Mouse (Mus musculus): ENCODE results near the gene Thsd1. TPM values are rescaled to one million over a fixed set of nuclear protein-coding genes. Genes with fewer than 3 reads are reported as not detected.

The Thsd1 gene
- total RNA-seq (2017): 12.0 and 17.0 TPM in 2 replicates

DNA sequence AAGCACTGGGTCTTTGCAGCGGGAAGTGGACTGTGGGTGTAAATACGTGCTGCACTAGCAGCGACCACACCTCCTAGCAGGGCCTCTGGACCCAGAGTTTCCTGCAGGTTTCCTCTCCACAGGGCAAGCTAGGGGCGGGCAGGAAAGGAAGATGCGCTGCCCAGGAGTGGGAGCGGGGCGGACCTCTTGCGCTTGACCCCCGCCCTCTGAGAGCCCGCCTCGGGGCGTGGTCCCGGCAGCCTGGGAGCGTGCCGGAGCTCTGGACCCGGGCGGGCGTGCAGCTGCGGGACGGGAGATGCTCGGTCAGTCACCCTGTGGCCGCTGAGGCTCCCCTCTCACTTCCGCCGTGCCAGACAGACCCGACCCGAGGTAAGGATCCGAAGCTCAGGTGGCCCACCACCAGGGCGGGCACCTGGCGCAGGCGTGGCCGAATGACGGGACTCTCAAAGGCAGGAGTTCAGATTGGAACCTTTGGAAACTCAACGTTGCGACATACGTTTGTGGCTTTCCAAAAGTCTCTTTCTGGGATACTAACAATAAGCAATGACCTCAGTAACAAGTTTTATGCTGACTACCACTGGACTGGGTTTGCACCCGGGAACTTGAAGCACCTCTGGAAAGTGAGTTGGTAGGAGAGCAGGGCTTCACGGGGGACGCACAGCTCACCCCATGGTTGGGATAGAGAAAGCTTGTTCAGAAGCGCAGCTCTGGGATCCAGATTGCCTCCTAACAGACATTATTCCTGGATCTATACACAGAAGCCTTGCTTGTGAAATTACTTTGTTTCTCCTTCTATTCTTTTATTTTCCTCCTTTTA lies at the start of gene Thsd1:
Gene Thsd1 (plus strand): TSS at position 253 of the 817 bp plus-strand sequence.
- peak; percentile 68 to 71 for ATAC-seq (replicated peaks in 1 of 2; ENCODE audit: insufficient read depth in 1 of 2, low FRiP score in 2 of 2, low TSS enrichment in 1 of 2, low read depth in 1 of 2, poor library complexity in 2 of 2, severe bottlenecking in 2 of 2)

DNA sequence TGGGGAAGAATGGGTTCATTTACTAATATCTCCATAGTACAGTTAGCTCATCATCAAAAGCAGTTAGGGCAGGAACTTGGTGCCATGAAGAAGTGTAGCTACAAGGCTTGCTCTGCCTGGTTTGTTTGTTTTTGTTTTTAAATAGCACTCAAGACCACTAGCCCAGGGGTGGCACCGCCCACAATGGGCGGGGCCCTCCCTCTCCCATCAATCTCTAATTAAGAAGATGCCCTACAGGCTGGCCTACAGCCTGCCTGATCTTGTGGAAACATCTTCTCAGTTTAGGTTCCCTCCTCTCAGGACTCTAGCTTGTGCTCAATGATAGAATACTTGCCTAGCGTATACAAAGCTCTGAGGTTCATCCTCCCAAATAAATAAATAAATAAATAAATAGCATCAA lies 42.2 kb upstream of the Thsd1 start:
- ATAC-seq (replicated peaks in 1 of 2; ENCODE audit: insufficient read depth in 1 of 2, low FRiP score in 2 of 2, low TSS enrichment in 1 of 2, low read depth in 1 of 2, poor library complexity in 2 of 2, severe bottlenecking in 2 of 2): peak; percentile 43 to 60; a peak in 3 of 4 replicates

DNA sequence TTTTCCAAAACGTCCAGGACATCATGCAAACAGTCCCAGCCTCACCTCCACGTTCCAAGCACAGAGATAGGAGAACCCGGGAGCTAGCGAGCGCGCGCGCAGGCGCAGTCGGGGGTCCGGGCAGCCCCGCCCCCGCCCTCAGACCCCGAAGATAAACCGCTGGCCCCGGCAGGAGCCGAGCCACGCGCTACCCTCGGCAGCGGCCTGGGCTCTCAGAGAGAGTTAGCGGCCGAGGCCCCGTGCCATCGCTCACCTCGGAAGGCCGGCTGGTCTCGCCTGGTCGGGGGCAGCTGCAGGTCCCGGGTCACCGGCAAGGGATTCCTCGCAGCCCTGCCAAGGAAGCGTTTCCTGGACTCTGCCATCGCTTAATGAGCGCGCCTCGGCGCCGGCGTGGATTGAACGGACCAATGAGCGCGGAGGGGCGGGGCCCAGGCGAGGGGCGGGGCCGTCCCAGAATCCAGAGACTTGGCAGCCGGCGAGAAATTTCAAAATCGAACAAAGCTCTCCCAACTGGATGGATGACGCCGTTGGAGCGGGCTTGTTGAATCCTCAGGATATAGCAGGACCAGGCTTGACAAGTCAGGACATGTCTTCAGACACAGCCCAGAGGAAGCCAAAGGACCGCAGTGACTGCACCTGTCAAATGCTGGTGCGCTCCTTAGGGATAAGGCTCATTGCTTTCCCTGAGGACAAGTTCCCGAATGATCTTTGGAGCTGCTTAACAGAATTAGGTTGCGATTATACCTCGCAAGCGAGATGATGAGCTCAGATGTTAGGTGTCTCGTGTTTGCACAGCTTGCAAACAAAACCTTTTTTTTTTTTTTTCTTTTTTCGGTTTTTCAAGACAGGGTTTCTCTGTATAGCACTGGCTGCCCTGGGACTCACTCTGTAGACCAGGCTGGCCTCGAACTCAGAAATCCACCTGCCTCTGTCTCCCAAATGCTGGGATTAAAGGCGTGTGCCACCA lies 41.4 kb upstream of the Thsd1 start, which contains the start of gene Ckap2:
Gene Ckap2 (minus strand): TSS at position 389 of the 967 bp plus-strand sequence.
- ATAC-seq (replicated peaks in 1 of 2; ENCODE audit: insufficient read depth in 1 of 2, low FRiP score in 2 of 2, low TSS enrichment in 1 of 2, low read depth in 1 of 2, poor library complexity in 2 of 2, severe bottlenecking in 2 of 2): peak; percentile 88 to 94

DNA sequence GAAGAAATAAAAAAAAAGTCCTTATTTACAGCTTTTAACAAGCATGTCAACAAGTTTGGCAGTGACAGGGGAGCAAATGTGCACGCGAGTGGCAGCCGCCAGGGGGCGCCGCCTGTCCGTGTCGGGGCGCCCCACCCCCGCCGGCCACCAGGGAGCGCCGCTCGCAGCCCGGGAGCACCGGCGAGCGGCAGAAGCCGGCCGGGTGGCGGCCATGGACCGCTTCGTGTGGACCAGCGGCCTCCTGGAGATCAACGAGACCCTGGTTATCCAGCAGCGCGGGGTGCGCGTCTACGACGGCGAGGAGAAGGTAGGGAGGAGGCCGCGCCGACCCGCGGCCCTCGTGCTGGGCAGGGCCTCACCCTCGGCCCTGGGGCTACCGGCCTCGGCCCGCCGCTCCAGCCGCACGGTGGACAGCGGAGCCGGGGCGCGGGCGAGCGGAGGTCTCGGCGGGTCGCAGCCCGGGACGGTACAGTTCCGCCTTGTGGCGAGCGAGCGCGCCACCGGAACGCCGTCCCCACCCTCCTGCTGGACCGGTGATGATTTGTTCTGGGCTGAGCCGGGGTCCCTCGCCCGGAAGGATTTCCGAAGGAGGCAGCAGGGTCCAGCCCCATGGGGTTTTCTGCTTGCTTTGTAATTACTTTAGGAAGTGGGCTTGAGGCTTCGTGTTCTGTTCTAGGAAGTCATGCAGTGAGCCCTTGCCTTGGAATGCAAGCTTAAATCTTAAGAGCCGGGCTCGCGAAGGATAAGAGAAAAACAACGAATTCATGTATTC lies 34.3 kb upstream of the Thsd1 start, which contains the start of gene Vps36:
Gene Vps36 (plus strand): TSS at position 150 of the 772 bp plus-strand sequence.
- peak; percentile 82 to 90 for ATAC-seq (replicated peaks in 1 of 2; ENCODE audit: insufficient read depth in 1 of 2, low FRiP score in 2 of 2, low TSS enrichment in 1 of 2, low read depth in 1 of 2, poor library complexity in 2 of 2, severe bottlenecking in 2 of 2)

DNA sequence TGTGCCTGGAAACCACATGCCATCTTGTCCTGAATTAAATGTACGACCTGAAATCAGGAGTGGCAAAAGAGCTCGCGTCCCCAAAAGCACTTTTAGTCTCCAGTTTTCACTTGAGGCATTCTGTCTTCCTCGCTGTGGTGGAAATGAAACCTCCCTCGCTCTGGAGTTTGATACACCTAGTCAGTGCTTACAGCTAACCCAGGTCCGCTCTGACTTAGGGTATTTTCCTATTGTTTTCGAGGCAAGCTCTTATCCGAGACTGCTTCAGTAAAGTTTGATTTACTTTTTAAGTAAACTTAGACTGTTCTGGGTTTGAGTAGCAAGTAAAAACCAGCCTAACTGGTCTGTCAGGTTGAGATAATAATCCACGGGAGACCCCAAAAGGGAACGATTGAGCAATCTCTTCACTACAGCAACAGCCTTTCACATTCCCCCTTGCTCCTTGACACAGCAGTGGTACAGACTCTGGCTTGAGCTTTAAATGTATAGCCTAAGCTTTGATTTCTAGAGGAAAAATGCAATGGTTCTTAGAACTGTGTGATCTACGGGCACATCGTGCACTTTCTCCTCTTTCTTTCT lies 33.6 kb upstream of the Thsd1 start:
- ATAC-seq (replicated peaks in 1 of 2; ENCODE audit: insufficient read depth in 1 of 2, low FRiP score in 2 of 2, low TSS enrichment in 1 of 2, low read depth in 1 of 2, poor library complexity in 2 of 2, severe bottlenecking in 2 of 2): peak; percentile 46 to 55; a peak in 3 of 4 replicates

DNA sequence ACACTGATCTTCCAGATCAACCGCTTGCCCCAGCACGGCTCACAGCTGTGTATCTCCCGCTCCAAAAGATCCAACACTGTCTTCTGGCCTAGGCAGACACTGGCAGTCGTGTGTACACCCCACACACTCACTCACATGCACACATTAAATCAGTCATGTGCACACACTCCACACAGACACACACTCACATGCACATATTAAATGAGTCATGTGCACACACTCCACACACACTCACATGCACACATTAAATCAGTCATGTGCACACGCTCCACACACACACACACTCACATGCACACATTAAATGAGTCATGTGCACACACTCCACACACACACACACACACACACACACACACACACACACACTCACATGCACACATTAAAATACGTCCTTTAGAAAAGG lies 29.2 kb upstream of the Thsd1 start:
- ATAC-seq (replicated peaks in 1 of 2; ENCODE audit: insufficient read depth in 1 of 2, low FRiP score in 2 of 2, low TSS enrichment in 1 of 2, low read depth in 1 of 2, poor library complexity in 2 of 2, severe bottlenecking in 2 of 2): no peak

DNA sequence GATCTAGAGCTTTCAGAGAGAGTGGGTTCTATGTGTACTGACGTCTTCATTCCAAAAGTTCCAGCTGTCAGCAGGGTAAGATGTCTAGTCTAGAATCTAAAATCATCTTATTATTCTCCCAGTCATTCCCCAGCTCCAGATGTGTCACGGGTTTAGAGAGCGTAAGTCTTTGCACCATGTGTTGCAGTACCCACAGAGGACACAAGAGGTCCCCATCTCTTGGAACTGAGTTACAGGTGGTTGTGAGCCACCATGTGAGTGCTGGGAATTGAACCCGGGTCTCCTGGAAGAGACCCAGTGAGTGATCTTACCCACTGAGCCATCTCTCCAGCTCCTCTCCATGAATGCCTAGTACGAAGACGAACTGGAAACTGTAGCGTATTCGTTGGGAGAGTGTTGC lies 27.6 kb upstream of the Thsd1 start:
- ATAC-seq (replicated peaks in 1 of 2; ENCODE audit: insufficient read depth in 1 of 2, low FRiP score in 2 of 2, low TSS enrichment in 1 of 2, low read depth in 1 of 2, poor library complexity in 2 of 2, severe bottlenecking in 2 of 2): no peak

DNA sequence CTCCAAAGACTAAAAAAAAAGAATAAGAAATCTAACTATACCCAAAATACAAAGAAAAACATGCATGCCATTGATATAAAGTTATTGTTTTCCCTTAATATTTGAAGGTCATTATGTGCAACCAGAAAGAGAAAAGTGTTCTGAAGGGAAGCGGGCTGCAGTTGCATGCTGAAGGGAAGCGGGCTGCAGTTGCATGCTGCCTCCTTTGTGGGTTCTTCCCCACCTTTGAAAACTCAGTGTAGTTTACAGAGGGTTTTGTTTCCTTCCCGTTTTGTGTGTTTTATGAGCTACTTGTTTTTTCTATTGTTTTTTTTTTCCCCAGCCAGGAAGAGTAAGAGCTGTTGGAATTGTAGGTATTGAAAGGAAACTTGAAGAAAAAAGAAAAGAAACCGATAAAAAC lies 19.6 kb upstream of the Thsd1 start:
- ATAC-seq (replicated peaks in 1 of 2; ENCODE audit: insufficient read depth in 1 of 2, low FRiP score in 2 of 2, low TSS enrichment in 1 of 2, low read depth in 1 of 2, poor library complexity in 2 of 2, severe bottlenecking in 2 of 2): peak; percentile 69 to 77

DNA sequence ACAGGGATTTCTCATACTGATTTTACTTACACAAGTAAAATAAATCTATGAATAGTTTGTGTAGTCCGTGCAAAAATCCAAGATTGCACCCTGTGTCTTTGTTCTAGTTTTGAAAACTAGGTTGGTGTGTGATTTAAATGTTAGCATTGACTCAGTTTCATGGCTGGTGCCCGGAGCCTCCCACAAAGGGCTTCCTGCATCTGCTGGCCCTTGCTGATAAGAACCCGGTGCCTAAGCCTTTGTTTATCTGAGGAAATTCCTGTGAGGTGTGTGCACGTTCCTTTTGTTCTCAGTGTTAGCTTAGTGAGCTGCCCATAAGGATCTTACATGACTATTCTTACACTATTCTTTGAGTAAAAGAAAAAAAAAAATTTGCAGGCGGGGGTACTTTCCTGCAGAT lies 18.1 kb upstream of the Thsd1 start:
- ATAC-seq (replicated peaks in 1 of 2; ENCODE audit: insufficient read depth in 1 of 2, low FRiP score in 2 of 2, low TSS enrichment in 1 of 2, low read depth in 1 of 2, poor library complexity in 2 of 2, severe bottlenecking in 2 of 2): peak; percentile 88 to 94

DNA sequence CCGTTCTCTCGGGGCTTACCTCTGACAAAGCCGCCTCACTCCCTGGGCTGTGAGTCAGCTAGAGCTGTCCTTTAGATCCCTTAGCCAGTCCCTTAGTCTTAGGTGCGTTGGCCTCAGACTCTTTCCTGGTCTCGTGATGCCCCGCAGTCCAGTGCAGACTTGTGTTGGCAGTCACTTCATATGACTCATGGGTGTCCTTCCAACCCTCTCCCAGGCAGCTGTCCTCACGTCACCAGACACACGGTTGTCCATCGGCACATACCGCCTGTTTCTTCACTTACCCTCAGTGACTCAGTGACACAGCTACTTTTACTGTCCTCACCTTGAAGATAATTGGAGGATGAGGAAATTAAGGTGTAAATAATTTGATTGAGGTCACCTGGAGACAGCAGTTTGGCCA lies 12.3 kb upstream of the Thsd1 start:
- no peak for ATAC-seq (replicated peaks in 1 of 2; ENCODE audit: insufficient read depth in 1 of 2, low FRiP score in 2 of 2, low TSS enrichment in 1 of 2, low read depth in 1 of 2, poor library complexity in 2 of 2, severe bottlenecking in 2 of 2)

DNA sequence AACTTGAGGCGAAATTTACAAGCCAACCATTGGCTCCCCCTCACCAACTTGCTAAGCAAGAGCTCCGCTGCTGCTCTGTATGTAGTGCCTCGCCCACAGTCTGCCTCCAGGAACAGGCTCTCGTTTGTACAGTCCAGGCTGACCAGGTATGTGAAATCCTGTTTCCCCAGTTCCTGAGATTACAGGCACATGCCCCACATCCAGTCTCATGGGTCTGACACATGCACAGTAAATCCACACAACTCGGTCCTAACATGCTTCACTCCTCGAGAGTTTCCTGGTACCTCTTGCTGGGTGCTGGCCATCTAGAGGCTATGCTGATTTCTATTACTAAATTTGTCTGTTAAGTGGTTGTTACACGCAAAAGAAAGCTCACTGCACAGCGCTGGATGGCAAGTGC lies 752 bp upstream of the Thsd1 start:
- no peak for ATAC-seq (replicated peaks in 1 of 2; ENCODE audit: insufficient read depth in 1 of 2, low FRiP score in 2 of 2, low TSS enrichment in 1 of 2, low read depth in 1 of 2, poor library complexity in 2 of 2, severe bottlenecking in 2 of 2)

DNA sequence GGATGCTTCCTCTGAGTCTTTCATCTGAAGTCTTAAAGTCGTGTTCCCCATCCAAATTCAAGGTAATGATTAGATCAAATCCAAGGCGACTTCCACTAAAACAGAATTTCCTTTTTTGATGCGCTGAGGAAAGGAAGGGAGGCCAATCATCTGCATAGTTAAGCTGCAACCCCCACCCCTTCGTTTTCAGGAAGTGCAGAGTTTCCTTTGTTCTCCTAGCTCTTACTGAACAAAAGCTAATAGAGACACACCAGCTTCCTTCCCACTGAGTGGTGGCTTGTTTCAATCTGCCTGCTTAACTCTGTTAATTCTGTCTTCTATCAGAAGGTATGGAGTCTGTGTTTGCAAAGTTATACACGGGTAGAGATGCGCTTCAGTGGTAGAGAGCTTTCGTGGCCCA lies 1.5 kb downstream of the Thsd1 start:
- ATAC-seq (replicated peaks in 1 of 2; ENCODE audit: insufficient read depth in 1 of 2, low FRiP score in 2 of 2, low TSS enrichment in 1 of 2, low read depth in 1 of 2, poor library complexity in 2 of 2, severe bottlenecking in 2 of 2): peak; percentile 66 to 77; a peak in 3 of 4 replicates

DNA sequence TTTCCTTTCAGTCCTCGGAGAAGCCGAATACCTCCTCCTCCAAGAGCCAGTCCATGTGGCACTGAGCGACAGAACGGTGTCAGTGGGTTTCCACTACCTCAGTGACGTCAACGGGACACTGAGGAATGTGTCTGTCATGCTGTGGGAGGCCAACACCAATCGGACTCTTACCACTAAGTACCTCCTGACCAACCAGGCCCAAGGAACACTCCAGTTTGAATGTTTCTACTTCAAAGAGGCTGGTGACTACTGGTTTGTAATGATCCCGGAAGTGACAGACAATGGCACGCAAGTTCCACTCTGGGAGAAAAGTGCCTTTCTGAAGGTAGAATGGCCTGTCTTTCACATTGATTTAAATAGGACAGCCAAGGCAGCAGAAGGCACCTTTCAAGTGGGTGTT lies 15.9 kb downstream of the Thsd1 start:
- ATAC-seq (replicated peaks in 1 of 2; ENCODE audit: insufficient read depth in 1 of 2, low FRiP score in 2 of 2, low TSS enrichment in 1 of 2, low read depth in 1 of 2, poor library complexity in 2 of 2, severe bottlenecking in 2 of 2): no peak

DNA sequence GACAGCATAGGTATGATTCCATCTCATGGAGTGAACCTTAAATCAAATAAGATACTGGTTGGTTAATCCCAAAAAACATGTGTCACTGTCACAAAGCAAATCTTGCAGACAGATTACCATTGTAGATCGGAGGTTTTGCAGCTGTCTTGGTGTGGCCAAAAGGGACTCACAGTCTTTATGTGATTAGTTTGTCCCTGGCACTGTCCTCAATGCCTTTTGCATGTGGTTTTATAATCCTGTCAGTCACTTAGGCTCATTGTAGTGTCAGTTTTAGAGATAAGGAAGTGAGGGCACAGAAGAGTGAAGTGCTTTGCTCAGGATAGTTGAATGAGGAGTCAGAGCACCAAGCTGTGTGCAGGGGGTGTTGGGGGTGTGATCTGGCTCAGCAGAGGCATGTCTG lies 18.6 kb downstream of the Thsd1 start:
- ATAC-seq (replicated peaks in 1 of 2; ENCODE audit: insufficient read depth in 1 of 2, low FRiP score in 2 of 2, low TSS enrichment in 1 of 2, low read depth in 1 of 2, poor library complexity in 2 of 2, severe bottlenecking in 2 of 2): no peak

DNA sequence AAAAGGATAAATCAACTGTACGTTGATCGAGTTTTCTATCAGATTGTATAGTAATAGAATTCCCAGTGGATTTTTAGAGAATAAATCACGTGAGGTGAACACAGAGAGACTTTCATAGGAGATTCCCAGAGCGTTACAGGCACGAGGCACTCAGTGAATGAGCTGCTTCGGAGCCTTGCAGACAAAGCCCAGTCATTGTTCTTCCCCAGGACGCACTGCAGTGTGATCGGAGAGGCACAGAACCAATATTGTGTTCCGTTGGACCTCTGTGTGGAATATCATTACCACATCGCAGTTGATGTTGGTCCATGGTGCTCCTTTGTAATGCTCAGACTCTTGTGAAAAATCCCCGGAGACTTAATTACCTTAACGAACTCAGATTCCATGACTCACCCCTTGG lies 20.8 kb downstream of the Thsd1 start:
- no peak for ATAC-seq (replicated peaks in 1 of 2; ENCODE audit: insufficient read depth in 1 of 2, low FRiP score in 2 of 2, low TSS enrichment in 1 of 2, low read depth in 1 of 2, poor library complexity in 2 of 2, severe bottlenecking in 2 of 2)

DNA sequence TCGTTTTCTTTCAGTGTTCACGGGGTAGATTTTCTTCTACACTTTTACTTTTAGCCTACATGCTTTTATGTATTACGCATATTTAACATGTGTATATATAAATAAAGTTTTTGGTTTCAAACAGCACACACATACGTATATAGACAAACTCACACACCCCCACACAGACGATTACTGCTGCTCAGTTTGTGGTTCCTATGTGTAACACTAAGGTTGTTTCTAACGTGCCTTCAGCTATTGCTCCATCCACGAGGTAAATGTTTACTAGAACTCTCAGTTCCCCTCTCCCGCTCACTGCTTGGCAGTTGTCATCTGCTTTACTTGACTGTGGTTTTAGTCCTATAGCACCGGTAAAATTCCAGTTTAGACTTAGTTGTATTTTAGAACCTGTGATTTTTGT lies 22.0 kb downstream of the Thsd1 start:
- ATAC-seq (replicated peaks in 1 of 2; ENCODE audit: insufficient read depth in 1 of 2, low FRiP score in 2 of 2, low TSS enrichment in 1 of 2, low read depth in 1 of 2, poor library complexity in 2 of 2, severe bottlenecking in 2 of 2): no peak

DNA sequence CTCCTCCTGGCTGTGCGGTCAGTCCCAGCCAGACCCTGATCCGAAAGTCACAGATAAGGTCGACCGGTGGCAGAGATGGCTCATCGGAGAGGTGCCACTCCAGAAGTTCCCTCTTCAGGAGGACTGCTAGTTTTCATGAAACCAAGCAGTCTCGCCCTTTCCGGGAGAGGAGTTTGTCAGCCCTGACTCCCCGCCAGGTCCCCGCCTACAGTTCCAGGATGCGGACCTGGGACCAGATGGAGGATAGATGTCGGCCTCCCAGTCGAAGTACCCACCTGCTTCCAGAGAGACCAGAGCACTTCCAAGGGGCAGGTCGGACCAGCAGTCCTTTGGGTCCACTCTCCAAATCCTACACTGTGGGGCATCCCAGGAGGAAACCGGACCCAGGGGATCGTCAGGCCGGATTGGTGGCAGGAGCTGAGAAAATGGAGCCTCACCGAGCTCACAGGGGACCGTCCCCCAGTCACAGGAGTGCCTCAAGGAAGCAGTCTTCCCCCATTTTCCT lies 31.9 kb downstream of the Thsd1 start:
- ATAC-seq (replicated peaks in 1 of 2; ENCODE audit: insufficient read depth in 1 of 2, low FRiP score in 2 of 2, low TSS enrichment in 1 of 2, low read depth in 1 of 2, poor library complexity in 2 of 2, severe bottlenecking in 2 of 2): no peak

All from hematopoietic stem cell, adult 5-6 weeks (primary cell).